Mouse (Mus musculus): Measurements from ENCODE around the gene Top2a.
A peak's percentile ranks its signal among the peaks of the same experiment; 100 is the strongest.
"Not testable (repeated sequence)": the region's sequence is repeated elsewhere in the genome, so short reads cannot be mapped to it uniquely, and the experiment has no call there.

The Top2a gene

DNA sequence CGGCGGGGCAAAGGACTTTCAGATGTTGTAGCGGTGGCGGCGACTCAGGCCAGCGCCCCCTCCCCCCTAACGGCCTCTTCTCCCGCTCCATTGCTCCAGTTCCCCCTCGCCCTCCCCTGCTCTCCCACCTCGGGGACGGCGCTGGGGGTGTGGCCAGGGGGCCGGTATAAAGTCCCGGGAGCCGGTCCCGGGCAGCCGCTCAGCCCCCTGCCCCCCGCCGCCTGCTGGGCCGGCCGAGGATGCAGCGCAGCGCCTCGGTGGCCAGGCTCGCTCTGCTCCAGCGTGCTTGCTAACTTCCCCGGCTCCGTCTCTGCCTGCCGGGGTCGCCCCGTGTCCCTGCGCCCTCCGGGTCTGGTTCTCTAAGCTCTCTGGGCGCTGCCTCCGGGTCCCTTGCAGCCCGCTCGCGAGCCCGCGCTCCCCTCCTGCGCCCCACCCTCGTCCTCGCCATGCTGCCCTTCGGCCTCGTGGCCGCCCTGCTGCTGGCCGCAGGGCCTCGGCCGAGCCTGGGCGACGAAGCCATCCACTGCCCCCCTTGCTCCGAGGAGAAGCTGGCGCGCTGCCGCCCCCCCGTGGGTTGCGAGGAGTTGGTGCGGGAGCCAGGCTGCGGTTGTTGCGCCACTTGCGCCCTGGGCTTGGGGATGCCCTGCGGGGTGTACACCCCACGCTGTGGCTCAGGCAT, 17.2 kb upstream of the Top2a start, which contains the start of gene Igfbp4:
Gene Igfbp4 (plus strand): TSS at position 194 of the 679 bp plus-strand sequence.
- peak; percentile 81 to 82 for DNase-seq (ENCODE audit: low spot score in 2 of 2)

DNA sequence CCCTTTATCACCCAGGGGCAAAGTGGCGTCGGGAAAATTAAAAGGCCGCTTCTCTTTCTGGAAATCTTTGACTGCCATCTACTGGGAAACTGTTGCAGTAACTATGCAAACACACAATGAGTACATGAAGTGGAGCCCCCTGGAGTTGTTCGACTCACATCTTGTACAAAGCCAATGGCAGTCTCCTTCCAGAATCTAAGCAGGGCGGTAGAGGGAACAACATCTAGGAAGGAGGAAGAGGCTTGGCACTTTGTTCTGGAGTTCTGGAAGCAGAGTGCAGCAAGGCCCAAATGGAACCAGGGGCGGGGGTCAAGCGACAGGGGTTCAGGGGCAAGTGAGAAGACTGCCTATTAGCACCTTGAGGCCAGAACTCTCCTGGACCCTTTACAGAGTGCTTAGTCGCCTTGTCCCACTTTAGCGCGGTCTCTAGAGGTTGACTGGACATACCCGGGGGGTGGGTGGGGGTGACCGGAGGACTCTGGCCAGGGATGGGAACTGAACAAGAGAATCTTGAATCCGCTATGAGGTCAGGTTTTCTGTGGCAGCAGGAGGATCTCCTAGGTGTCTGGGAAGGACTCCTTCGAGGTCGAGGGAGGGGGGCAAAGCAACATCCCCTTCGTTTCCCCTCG, 16.5 kb upstream of the Top2a start:
- DNase-seq (ENCODE audit: low spot score in 2 of 2): no peak

DNA sequence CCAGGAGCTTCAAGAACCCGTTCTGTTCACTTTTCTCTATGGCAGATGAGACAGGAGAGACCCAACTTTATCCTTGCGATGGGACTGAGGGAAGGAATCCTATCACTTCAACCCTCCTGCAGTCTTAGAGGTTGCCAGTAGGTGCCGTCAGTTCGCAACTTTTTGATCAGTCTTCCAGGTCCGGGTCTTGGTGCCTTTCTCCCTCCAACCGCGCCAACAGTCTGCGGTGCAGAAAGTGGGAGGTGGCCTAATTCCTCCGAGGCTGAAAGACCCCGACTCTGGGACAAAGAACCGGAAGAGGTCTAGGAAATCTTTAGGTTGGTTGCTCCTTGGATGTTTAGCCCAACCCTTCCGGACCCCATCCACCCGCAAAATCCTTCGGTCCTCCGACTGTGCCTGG, 15.8 kb upstream of the Top2a start:
- peak; percentile 76 to 78 for DNase-seq (ENCODE audit: low spot score in 2 of 2)

DNA sequence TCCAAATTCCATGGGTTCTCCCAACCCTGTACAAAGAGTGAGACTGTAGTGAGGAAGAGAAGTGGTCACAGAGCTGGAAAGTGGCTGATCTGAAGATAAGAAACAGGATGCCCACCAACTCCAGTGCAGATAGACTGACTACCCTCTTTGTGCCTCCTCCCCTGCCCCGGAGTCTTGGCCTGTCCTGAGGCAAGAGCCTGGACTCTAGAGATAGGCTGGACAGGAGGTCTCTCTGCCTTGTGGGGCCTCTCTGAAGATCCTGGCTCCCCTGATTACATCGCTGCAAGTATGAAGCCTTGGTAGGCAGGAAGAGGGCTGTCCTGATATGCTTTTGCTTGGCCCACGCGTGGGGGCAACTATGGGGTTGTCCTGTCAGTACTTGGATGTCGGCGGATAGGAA, 12.3 kb upstream of the Top2a start:
- DNase-seq (ENCODE audit: low spot score in 2 of 2): no peak

DNA sequence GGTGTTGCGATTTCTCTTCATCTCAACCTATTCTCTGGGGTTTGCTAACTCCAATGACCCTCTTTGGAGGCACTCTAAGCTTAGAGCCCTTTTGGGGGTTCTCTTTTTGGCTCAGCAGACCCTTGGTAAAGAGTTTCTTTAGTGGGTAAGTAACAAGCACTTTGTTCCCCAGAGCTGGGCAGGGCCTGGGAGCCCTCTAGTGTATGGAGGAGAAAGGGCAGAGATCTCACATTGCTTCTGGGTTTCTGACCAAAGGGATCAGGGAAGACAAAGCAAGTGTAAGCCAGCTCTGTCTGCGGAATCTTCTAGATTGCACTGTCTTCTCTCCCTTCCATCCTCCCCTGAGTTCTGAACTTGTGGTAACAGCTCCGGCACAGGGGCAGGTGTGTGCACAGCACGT, 11.4 kb upstream of the Top2a start:
- DNase-seq (ENCODE audit: low spot score in 2 of 2): no peak

DNA sequence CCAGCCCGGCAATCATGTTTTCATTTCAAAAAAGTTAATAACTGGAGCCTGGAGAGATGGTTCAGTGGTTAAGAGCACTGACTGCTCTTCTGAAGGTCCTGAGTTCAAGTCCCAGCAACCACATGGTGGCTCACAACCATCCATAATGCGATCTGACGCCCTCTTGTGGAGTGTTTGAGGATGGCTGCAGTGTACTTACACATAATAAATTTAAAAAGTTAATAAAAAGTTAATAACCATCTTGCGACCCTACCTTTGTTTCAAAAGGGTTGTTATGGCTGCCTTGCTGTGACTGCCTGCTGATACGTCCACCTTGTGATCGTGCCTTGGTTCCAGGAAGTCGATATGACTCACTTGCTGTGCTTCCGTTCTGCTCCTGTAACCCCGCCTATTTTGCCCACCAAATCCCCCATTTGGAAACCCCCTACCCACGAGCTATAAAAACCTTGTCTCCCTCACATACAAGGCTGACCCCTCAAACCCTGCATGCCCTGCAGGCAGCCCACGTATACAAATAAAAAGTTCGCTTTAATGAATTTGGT, 3.0 kb upstream of the Top2a start:
- no peak for DNase-seq (ENCODE audit: low spot score in 2 of 2)

DNA sequence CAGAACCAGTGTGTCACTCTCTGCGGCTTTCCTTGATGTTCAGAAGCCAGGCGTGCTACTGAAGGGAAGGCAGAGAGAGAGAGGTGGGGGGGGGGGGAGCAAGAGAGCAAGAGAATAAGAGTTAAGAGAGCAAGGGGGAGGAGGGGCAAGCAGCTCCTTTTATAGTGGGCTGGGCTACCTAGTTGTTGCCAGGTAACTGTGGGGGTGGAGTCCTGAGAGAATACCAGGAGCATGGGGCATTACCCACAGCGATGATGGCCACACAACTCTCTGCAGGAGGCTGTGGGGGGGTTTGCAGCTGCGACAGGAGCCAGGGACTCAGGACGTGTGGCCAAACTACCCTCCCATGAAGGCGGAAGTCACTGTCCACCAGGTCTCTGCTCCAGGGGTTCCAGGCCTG, 1.9 kb upstream of the Top2a start:
- DNase-seq (ENCODE audit: low spot score in 2 of 2): no peak

DNA sequence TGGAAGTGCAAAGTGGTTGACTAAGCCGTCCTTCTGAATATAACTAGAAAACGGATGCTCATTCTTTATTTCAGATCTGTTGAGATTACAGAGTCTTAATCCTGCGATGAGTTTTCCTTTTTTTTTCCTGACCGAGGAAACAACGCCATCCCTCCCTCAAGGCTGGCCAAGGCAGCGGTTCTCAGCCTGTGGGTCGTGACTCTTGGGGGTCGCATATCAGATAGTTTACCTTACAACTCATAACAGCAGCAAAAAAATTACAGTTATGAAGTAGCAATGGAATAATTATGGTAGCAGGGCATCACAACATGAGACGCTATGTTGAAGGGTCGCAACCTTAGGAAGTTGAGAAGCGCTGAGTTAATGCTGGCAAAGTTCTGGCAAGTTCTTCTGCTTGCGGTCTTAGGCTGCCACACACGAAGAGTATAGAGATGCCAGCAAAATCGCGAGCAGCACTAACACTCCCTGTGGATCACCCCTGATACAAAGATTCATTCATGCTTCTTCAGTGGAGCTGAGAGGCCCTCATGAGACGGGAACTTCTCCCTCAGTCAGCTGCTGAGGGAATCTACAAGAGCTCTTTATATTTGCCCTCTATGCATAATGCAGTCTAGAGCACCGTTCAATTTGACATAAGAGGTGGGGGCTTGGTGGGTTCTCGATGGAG, 612 bp upstream of the Top2a start:
- no peak for DNase-seq (ENCODE audit: low spot score in 2 of 2)

DNA sequence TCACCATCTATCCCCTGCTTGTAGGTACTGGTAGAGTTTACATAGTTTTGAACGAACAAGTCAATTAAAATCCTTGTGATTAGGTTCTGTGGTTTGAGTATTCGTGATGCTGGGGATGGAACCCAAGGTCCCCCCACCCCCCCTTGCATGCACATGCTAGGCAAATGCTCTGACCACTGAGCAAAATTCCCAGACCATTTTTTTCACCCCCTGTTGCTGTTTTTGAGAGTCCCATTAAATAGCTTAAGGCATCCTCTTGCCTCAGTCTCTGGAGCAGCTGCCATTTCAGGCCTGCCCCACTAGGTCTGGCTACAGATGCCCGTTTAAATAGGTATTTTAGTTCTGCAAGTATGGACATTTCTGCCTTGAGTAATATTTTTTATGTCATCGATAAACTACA, 895 bp downstream of the Top2a start:
- DNase-seq (ENCODE audit: low spot score in 2 of 2): no peak

DNA sequence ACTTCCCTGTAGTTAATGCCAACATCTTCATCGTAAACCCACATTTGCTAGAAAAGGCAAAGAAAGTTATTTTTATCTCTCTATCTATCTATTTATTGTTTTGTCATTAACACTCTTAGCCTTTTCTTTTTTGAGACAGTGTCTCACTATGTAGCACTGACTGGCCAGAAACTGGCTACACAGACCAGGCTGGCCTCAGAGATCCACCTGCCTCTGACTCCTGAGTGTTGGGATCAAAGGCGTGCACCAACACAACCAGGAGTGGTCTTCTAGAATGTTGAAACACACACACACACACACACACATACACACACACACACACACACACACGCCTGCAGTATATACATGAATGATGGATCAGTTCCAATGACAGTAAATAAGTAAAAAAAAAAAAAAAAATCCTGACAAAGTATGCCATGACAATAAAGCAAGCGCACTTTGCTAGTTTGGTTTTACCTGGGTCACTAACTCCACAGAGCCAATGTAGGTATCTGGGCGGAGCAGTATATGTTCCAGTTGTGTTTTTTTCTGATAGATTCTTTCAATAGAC, 1.5 kb downstream of the Top2a start:
- no peak for DNase-seq (ENCODE audit: low spot score in 2 of 2)

DNA sequence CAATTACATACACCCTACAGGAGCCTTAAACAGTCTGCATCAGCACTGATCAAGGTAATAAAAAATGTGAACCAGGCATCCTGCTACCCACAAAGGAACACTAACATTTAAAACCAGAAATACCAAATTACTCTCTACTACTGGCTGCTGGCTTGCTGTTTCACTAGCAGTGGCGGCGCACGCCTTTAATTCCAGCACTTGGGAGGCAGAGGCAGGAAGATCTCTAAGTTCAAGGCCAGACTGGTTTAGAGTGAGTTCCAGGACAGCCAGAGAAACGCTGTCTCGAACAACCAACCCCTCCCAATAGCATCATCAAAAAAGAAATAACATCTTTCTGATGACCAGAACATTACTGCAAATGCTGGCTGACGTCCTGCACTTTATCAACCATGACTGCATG, 4.1 kb downstream of the Top2a start:
- DNase-seq (ENCODE audit: low spot score in 2 of 2): no peak

DNA sequence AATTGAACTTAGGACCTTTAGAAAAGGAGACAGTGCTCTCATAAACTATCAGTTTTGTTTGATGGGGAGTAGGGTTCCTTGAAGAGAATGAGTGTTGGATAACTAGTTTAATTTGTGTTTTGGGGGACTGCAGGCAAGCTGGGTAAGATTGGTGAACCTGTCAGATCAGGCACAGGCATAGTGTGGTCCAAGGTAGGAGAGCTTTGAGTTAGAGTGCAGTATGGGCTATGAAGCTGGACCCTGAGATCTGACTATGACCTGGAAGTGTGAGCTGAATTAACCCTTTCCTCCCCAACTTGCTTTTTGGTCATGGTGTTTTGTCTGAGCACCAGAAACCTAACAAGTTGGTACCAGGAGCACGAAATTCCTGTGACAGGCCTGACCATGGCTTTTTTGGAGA, 10.1 kb downstream of the Top2a start:
- DNase-seq (ENCODE audit: low spot score in 2 of 2): no peak

DNA sequence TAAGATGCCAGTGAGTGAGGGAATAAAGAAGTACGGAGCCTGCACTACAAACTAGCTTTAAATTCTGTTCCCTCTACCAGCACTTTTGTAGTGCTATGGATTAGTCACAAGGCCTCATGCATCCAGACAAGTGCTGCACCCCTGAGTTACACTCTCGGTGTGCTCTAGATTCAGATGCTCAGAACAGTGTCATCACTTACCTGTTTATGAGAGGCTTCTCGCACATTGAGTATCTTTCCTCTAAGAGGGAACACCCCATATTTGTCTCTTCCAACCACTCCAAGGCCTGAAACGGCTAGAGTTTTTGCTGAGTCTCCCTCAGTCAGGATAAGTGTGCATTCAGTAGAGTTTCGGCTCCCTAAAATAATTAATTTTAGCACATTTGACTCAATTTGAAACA, 13.3 kb downstream of the Top2a start:
- DNase-seq (ENCODE audit: low spot score in 2 of 2): no peak

DNA sequence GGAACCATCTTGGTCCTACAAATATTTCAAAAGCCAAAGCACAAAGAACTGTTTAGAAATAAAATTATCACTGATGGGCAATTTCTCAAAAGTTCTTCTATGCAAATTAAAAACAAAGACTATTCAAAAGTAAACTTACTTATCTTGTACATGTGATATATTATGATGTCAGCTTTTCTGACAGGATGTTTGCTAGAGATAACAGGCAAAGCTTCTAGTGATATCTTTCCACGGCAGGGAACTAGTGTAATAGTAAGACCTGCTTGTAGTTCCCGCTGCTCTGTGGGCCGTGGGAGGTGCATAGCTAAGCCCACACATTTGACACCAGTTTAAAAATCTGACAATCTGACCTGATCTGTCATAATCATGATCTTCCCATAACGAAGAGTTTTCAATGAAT, 13.9 kb downstream of the Top2a start:
- DNase-seq (ENCODE audit: low spot score in 2 of 2): no peak

DNA sequence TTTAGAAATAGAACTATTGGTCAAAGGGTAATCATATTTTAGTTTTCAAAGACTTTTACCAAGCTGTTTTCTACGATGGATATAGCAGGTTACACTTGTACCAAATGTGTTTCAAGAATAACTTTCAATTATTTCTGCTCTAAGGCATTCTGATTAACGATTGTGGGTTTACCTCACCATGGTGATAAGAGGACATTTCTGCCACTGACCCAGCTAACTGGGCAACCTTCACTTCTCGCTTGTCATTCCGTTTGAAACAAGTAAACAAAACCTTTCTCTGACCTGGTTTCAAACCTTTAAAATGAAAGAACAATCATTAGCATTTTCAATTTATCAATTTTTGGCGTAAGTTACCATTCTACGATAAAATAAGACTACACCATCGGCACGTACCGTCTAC, 17.2 kb downstream of the Top2a start:
- DNase-seq (ENCODE audit: low spot score in 2 of 2): no peak

DNA sequence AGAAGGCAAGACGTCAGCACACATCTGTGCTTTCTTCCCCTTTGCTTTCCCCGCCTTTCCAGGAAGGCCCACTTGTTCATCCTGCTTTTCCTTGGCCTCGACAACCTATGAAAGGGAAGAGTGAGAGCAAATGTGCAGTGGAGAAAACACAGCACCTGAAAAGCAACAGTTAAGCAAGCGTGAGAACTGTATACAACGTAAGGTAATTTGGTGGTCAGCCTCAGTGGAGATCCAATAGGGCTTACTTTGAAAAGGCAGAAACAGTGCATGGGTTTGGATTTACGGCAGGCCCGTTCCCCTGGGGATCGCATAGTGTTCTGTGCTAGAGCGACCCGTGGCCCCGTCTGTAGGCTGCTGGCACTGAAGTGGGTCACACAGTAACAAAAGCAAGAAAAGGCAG, 24.7 kb downstream of the Top2a start:
- no peak for DNase-seq (ENCODE audit: low spot score in 2 of 2)

DNA sequence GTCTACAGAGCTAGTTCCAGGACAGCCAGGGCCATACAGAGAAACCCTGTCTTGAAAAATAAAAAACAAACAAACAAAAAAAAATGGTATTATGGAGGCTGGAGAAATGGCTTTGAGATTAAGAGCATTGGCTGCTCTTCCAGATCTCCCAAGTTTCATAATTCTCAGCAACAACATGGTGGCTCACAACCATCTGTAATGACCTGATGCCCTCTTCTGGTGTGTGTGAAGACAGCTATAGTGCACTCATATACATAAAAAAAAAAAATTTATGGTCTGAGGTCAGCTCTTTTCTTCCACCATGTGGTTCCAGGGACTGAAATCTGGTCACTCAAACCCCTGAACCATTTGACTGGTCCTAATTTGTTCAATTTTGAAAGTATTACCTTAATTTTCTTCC, 25.2 kb downstream of the Top2a start:
- no peak for DNase-seq (ENCODE audit: low spot score in 2 of 2)

DNA sequence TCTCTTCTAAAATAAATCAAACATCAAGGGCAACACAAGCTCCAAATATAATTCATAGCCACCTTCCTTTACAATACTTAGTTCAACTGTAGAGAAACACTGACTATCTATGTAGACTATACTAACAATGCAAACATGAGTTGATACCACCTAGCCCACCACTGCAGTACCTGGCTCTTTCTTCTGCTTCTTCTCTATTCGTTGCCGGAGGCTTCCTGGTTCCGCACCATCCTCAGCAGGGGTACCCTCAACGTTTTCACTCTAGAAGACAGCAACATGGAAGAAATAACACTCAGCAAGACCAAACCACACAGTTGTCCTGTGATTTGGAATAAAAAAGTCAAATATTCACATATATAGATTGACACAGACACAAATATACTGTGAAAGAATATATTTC, 26.3 kb downstream of the Top2a start:
- no peak for DNase-seq (ENCODE audit: low spot score in 2 of 2)

DNA sequence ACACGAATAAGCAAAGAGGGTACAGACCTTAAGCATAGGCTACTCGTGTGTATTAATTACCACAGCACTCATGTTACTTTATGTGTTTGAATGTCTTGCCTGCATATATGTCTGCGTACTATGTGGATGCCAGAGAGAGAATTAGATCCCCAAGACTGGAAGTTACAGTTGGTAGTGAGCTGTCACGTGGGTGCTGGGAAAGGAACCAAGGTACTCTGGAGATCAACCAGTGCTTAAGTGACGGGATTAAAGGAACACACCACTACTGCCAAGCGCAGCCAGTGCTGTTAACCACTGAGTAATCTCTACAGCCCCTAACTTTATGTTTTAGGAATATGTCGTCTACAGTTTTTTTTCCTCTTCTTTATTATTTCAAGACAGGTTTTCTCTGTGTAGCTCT, 28.0 kb downstream of the Top2a start:
- DNase-seq (ENCODE audit: low spot score in 2 of 2): no peak

DNA sequence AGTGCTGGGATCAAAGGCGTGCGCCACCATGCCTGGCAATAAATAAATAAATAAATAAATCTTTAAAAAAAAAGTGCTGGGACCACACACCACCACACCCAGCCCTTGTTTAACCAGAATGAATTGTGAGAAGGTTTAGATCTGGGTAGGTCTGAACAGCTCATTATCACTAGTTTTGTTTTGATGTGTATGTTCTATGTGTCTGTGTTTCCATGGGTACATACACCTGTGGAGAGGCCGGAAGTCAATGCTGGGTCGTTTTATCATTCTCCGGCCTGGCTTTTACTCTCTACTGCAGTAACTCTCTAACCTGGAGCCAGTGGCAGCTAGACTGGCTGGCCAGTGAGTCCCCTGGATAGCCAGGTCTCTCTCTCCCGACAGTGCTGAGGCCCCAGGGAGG, 33.1 kb downstream of the Top2a start:
- DNase-seq (ENCODE audit: low spot score in 2 of 2): no peak

DNA sequence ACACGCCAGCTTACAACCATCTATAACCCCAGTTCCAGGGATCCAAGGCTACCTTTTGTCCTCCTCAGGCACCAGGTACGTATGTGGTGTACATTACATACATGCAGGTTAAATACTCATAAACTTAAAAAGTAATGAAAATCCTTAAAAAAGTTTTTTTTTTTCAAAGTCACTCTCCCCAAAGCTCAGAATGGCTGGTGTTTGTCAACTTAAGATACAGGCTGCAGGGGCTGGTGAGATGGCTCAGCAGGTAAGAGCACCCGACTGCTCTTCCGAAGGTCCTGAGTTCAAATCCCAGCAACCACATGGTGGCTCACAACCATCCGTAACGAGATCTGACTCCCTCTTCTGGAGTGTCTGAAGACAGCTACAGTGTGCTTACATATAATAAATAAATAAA, 35.7 kb downstream of the Top2a start:
- not testable (repeated sequence) for DNase-seq (ENCODE audit: low spot score in 2 of 2)

DNA sequence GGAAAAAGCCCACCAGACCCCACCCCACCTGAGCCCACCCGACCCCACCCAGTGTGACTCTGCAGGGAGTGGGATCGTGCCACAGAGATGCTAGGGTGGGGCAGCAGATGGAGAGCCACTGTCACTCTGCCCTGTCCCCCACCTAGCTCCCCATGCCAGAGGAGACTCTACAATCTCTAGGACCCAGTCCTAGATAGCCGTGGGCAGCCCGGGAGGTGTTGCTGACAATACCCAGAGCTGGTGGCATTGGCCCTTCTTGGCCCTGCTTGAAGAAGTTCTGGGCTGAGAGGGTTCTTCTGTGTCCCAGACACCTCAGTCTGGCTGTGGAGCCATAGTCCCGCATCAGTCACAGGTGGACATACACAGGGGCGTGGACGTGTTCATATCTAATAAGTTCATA, 38.4 kb downstream of the Top2a start:
- DNase-seq (ENCODE audit: low spot score in 2 of 2): no peak

DNA sequence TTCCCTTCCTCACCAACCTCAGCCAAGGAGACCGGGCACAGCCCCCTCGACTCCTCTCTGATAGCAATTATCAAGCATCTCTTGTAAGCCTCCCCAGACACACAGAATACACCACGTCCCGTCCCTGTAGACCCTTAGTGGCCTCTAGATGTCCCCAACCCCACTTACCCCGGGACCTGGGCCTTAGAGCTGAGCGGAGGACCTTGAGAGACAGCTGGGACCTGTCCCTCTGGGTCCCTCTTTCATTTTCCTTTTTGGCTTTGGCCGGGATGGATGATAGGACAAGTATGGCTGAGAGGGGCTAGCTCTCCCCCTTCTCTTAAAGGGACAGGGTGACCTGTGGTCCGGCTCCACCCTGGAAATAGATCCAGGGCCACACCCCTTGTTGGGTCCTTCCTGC, 40.4 kb downstream of the Top2a start:
- no peak for DNase-seq (ENCODE audit: low spot score in 2 of 2)
